Mouse (Mus musculus) brain, embryonic 18.5 days (tissue): ENCODE measurements around the gene Nop58.
"Not testable (repeated sequence)": the region's sequence is repeated elsewhere in the genome, so short reads cannot be mapped to it uniquely, and the experiment has no call there.

Experiments used
- DNase-seq: peaks from one replicate; pipeline ENCODE4 v3.0.0-alpha.2; 2012; ENCODE audit warnings: low read depth, low spot score

The Nop58 gene

GRCm38 (mm10) chr1:59719900-59720299, 35.1 kb downstream of the Nop58 start:
- no peak for DNase-seq

GRCm38 (mm10) chr1:59725661-59726060, 40.9 kb downstream of the Nop58 start:
- DNase-seq, result no peak

- DNase-seq, result no peak
Measured at GRCm38 (mm10) chr1:59730106-59730505, 45.3 kb downstream of the Nop58 start.

- DNase-seq, result no peak
Measured at GRCm38 (mm10) chr1:59730737-59731136, 46.0 kb downstream of the Nop58 start.

- no peak for DNase-seq
Measured at GRCm38 (mm10) chr1:59734076-59734475, 49.3 kb downstream of the Nop58 start.

- DNase-seq, result no peak
Measured at GRCm38 (mm10) chr1:59738768-59739414, 54.1 kb downstream of the Nop58 start.

GRCm38 (mm10) chr1:59739577-59740354, 55.0 kb downstream of the Nop58 start:
- DNase-seq, result no peak

GRCm38 (mm10) chr1:59749047-59749446, 64.3 kb downstream of the Nop58 start:
- DNase-seq, result no peak

GRCm38 (mm10) chr1:59749724-59750123, 65.0 kb downstream of the Nop58 start:
- DNase-seq, result not testable (repeated sequence)

- DNase-seq, result no peak
Measured at GRCm38 (mm10) chr1:59755298-59755697, 70.5 kb downstream of the Nop58 start.

GRCm38 (mm10) chr1:59758325-59758724, 73.6 kb downstream of the Nop58 start:
- DNase-seq, result no peak

GRCm38 (mm10) chr1:59762208-59762607, 77.4 kb downstream of the Nop58 start:
- DNase-seq, result peak; percentile 26

GRCm38 (mm10) chr1:59762651-59763163, 77.9 kb downstream of the Nop58 start:
- peak; percentile 63 for DNase-seq

- DNase-seq, result peak; percentile 71
Measured at GRCm38 (mm10) chr1:59763164-59763768, 78.5 kb downstream of the Nop58 start, which contains the start of gene Bmpr2. TSS of gene Bmpr2 (plus strand) at chr1:59763400.

GRCm38 (mm10) chr1:59763781-59764251, 79.0 kb downstream of the Nop58 start:
- peak; percentile 18 for DNase-seq

- DNase-seq, result no peak
Measured at GRCm38 (mm10) chr1:59764407-59764971, 79.7 kb downstream of the Nop58 start.

- no peak for DNase-seq
Measured at GRCm38 (mm10) chr1:59765279-59765678, 80.5 kb downstream of the Nop58 start.

GRCm38 (mm10) chr1:59766626-59767025, 81.9 kb downstream of the Nop58 start:
- no peak for DNase-seq
